Mouse (Mus musculus) E14TG2a.4 (cell line): ENCODE data around the gene Jmjd8.

Source experiments
- CTCF ChIP-seq: conservative IDR thresholded peaks from 2 replicates; pipeline ENCODE4 v1.5.1; 2014; ENCODE audit warnings: low read length
- NANOG ChIP-seq: IDR thresholded peaks from 2 replicates; pipeline ENCODE4 v1.6.1; 2014; ENCODE audit warnings: borderline replicate concordance, low read length, mixed read lengths

DNA sequence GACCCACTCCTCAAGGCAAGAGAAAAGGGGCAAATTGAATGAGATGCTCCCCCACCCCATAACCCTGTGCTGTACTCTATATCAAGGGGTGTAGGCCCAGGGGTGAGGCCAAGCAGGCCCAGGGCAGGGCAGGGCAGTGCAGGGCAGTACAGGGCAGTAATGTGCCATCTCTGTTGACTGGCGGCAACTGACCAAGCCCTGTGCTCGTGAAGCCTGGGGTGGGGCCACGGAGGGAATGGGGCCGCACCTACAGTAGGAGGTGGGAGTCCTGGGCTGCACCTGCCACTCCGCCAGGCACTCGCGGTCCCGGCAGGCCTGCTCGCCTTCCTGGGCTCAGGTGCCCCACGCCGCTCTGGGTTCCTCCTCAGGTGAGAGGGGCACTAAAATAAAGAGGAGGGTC is 36.6 kb downstream of the Jmjd8 start:
- TF ChIP-seq CTCF (no peak), NANOG (no peak)
